Mouse (Mus musculus) E14TG2a.4 (cell line): ENCODE data around the gene Casp8ap2.

Experiments
- H3K27me3 ChIP-seq: 2 replicates; pipeline ENCODE4 v1.6.1; 2014; ENCODE audit warnings: low read length, control low read depth; ENCODE audit not compliant: insufficient read depth
- H3K36me3 ChIP-seq: 2 replicates; pipeline ENCODE4 v1.6.1; 2014; ENCODE audit warnings: low read length, control low read depth; ENCODE audit not compliant: insufficient read depth
- H3K4me1 ChIP-seq: replicated peaks from 2 replicates; pipeline ENCODE4 v1.6.1; 2014; ENCODE audit warnings: low read depth, low read length, control low read depth
- H3K4me3 ChIP-seq: replicated peaks from 2 replicates; pipeline ENCODE4 v1.5.1; 2014; ENCODE audit warnings: mild to moderate bottlenecking, low read length
- H3K9me3 ChIP-seq: 2 replicates; pipeline ENCODE4 v1.6.1; 2014; ENCODE audit warnings: low read length, control low read depth
- CTCF ChIP-seq: conservative IDR thresholded peaks from 2 replicates; pipeline ENCODE4 v1.5.1; 2014; ENCODE audit warnings: low read length
- NANOG ChIP-seq: IDR thresholded peaks from 2 replicates; pipeline ENCODE4 v1.6.1; 2014; ENCODE audit warnings: borderline replicate concordance, low read length, mixed read lengths
- POU5F1 ChIP-seq: IDR thresholded peaks from 2 replicates; pipeline ENCODE4 v1.6.1; 2014; ENCODE audit warnings: low read length, borderline replicate concordance

The Casp8ap2 gene

GRCm38 (mm10) chr4:32651669-32652068 is 36.4 kb downstream of the Casp8ap2 start:
- Histone ChIP-seq H3K9me3 (no peaks in the 10 kb centered on the region), H3K4me1 (peaks cover 21% of the 10 kb centered on the region), H3K4me3 (no peak overlapping the region), H3K27me3 (no peaks in the 10 kb centered on the region), H3K36me3 (peaks cover 63% of the 10 kb centered on the region)
- TF ChIP-seq CTCF (no peak), POU5F1 (no peak), NANOG (no peak)

- H3K36me3 ChIP-seq = peaks cover 49% of the 10 kb centered on the region
- H3K4me1 ChIP-seq = peaks cover 54% of the 10 kb centered on the region
- H3K9me3 ChIP-seq = no peaks in the 10 kb centered on the region
- H3K27me3 ChIP-seq = no peaks in the 10 kb centered on the region
- H3K4me3 ChIP-seq = peak overlapping the region; percentile 99
- TF ChIP-seq CTCF (peak; percentile 26; the same call in 1 of the 2 replicates), NANOG (no peak)
Observed at GRCm38 (mm10) chr4:32656146-32656904, 41.1 kb downstream of the Casp8ap2 start.

GRCm38 (mm10) chr4:32656918-32657662 is 41.8 kb downstream of the Casp8ap2 start, which contains the start of gene Mdn1:
Mdn1 (plus strand) TSS chr4:32657119.
- H3K9me3 ChIP-seq = no peaks in the 10 kb centered on the region
- H3K4me1 ChIP-seq = peaks cover 50% of the 10 kb centered on the region
- peak within 1 kb of the TSS; percentile 99 for H3K4me3 ChIP-seq
- H3K36me3 ChIP-seq = peaks cover 52% of the 10 kb centered on the region
- TF ChIP-seq POU5F1 (no peak), CTCF (no peak), NANOG (no peak)
- no peaks in the 10 kb centered on the region for H3K27me3 ChIP-seq

- Histone ChIP-seq H3K36me3 (peaks cover 99% of the 10 kb centered on the region), H3K9me3 (no peaks in the 10 kb centered on the region), H3K4me1 (peaks cover 14% of the 10 kb centered on the region), H3K27me3 (no peaks in the 10 kb centered on the region), H3K4me3 (no peak overlapping the region)
- TF ChIP-seq CTCF (no peak), NANOG (no peak), POU5F1 (no peak)
Observed at GRCm38 (mm10) chr4:32665843-32666242, 50.6 kb downstream of the Casp8ap2 start.

GRCm38 (mm10) chr4:32668291-32668690 is 53.0 kb downstream of the Casp8ap2 start:
- 0 out of 2 replicates have a peak, but pooled peaks cover 7% of the 10 kb centered on the region for H3K4me1 ChIP-seq
- no peak overlapping the region for H3K4me3 ChIP-seq
- no peaks in the 10 kb centered on the region for H3K27me3 ChIP-seq
- TF ChIP-seq NANOG = no peak
- TF ChIP-seq CTCF = no peak
- TF ChIP-seq POU5F1 = no peak
- peaks cover 99% of the 10 kb centered on the region for H3K36me3 ChIP-seq
- H3K9me3 ChIP-seq = no peaks in the 10 kb centered on the region

GRCm38 (mm10) chr4:32669825-32670224 is 54.6 kb downstream of the Casp8ap2 start:
- no peaks in the 10 kb centered on the region for H3K9me3 ChIP-seq
- H3K4me3 ChIP-seq = no peak overlapping the region
- no peaks in the 10 kb centered on the region for H3K27me3 ChIP-seq
- H3K4me1 ChIP-seq = no peaks in the 10 kb centered on the region
- TF ChIP-seq CTCF (no peak), NANOG (no peak), POU5F1 (no peak)
- peaks cover 99% of the 10 kb centered on the region for H3K36me3 ChIP-seq

GRCm38 (mm10) chr4:32674025-32674424 is 58.8 kb downstream of the Casp8ap2 start:
- H3K4me1 ChIP-seq = no peaks in the 10 kb centered on the region; the same call in 1 of the 2 replicates
- H3K27me3 ChIP-seq = no peaks in the 10 kb centered on the region
- no peak for TF ChIP-seq CTCF
- no peak for TF ChIP-seq POU5F1
- TF ChIP-seq NANOG = no peak
- no peak overlapping the region for H3K4me3 ChIP-seq
- no peaks in the 10 kb centered on the region for H3K9me3 ChIP-seq
- H3K36me3 ChIP-seq = peaks cover 99% of the 10 kb centered on the region

GRCm38 (mm10) chr4:32677471-32677870 is 62.2 kb downstream of the Casp8ap2 start:
- Histone ChIP-seq H3K4me1 (no peaks in the 10 kb centered on the region; the same call in 1 of the 2 replicates), H3K36me3 (peaks cover 100% of the 10 kb centered on the region)
- TF ChIP-seq NANOG = no peak
- no peak for TF ChIP-seq CTCF

GRCm38 (mm10) chr4:32680843-32681242 is 65.6 kb downstream of the Casp8ap2 start:
- Histone ChIP-seq H3K4me1 (no peaks in the 10 kb centered on the region; the same call in 1 of the 2 replicates), H3K36me3 (peaks cover 100% of the 10 kb centered on the region), H3K9me3 (no peaks in the 10 kb centered on the region), H3K27me3 (no peaks in the 10 kb centered on the region), H3K4me3 (no peak overlapping the region)
- peak; percentile 80 for TF ChIP-seq CTCF
- TF ChIP-seq POU5F1 = no peak

More at GRCm38 (mm10) chr4:32677471-32677870, 62.2 kb downstream of the Casp8ap2 start:
- Histone ChIP-seq H3K27me3 (no peaks in the 10 kb centered on the region), H3K4me3 (no peak overlapping the region), H3K9me3 (no peaks in the 10 kb centered on the region)
